In the genomic region with DNA sequence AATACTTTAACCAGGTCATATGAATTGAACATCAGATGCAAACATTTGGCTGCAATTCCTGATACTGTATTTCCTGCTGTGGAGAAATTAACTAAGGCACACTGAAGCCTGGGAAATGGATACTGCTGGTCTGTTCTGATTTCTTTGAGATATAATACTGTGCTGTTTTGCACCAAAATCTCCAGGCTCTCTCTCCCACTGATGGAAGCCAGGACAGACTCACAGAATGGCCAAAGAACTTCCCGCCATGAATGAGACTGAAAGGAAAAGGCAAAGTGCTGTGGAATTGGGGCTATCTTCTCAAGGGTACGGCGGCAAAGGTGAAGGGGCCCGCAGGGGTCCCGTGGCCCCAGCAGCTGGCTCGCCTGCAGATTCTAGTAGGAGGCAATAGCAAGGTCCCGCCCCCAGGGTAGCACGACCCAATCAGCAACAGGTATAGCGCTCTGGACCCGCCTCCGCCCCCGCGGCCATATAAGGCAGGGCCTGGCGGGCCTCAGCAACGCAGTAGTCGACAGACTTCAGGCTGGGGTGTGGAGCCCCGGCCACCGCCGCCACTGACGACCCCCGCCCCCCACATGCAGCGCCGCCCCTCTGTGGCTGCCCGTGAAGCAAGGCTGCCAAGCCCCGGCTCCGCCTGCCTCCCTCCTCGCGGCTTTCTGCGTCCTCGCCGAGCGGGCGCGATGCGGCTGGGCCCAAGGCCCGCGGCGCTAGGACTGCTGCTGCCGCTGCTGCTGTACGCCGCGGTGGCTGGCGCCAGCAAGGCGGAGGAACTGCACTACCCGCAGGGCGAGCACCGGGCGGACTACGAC, we compare ENCODE assay signal across 8 mouse cellular contexts. TPM values are rescaled to one million over a fixed set of nuclear protein-coding genes. Genes with fewer than 3 reads are reported as not detected.
DNase-seq lines count a peak whose midpoint lies in the region; ATAC-seq and TF ChIP-seq lines count a peak whose summit lies in the region.

A gene (plus strand): TSS at position 474 of the 809 bp plus-strand sequence.

- no peaks in the 10 kb centered on the region; the same call in 1 of the 2 replicates for H3K4me1 ChIP-seq in bone marrow, adult 2 months (ENCODE audit: control insufficient read depth, insufficient read depth, low read length)
- peaks cover 19% of the 10 kb centered on the region for H3K4me1 ChIP-seq in embryonic facial prominence, embryonic 15.5 days
- H3K4me1 ChIP-seq in limb, embryonic 14.5 days (ENCODE audit: control insufficient read depth, insufficient read depth, low read length), result peaks cover 16% of the 10 kb centered on the region
- peaks cover 14% of the 10 kb centered on the region for H3K4me1 ChIP-seq in midbrain, postnatal 0 days (ENCODE audit: insufficient read depth, low read length)

- H3K27me3 ChIP-seq in embryonic facial prominence, embryonic 15.5 days, result no peaks in the 10 kb centered on the region
- no peaks in the 10 kb centered on the region for H3K27me3 ChIP-seq in limb, embryonic 14.5 days (ENCODE audit: control insufficient read depth, insufficient read depth, low read length)
- H3K27me3 ChIP-seq in midbrain, postnatal 0 days (ENCODE audit: insufficient read depth, low read length), result no peaks in the 10 kb centered on the region

- no peaks in the 10 kb centered on the region for H3K9me3 ChIP-seq in embryonic facial prominence, embryonic 15.5 days (replicated peaks)
- H3K9me3 ChIP-seq in limb, embryonic 14.5 days (ENCODE audit: control insufficient read depth, low read length), result no peaks in the 10 kb centered on the region
- no peaks in the 10 kb centered on the region for H3K9me3 ChIP-seq in midbrain, postnatal 0 days (ENCODE audit: low read length)

- ATAC-seq in embryonic facial prominence, embryonic 15.5 days (ENCODE audit: insufficient number of reproducible peaks, low FRiP score, low TSS enrichment, low read depth), result peak; percentile 100
- ATAC-seq in limb, embryonic 14.5 days (ENCODE audit: low FRiP score, low read depth), result peak; percentile 100
- ATAC-seq in midbrain, postnatal 0 days (ENCODE audit: low FRiP score), result peak; percentile 100

- H3K9ac ChIP-seq in embryonic facial prominence, embryonic 15.5 days, result peak within 1 kb of the TSS; percentile 97
- H3K9ac ChIP-seq in limb, embryonic 14.5 days (ENCODE audit: low read depth, low read length, severe bottlenecking), result peak within 1 kb of the TSS; percentile 97
- peak within 1 kb of the TSS; percentile 99 for H3K9ac ChIP-seq in midbrain, postnatal 0 days (replicated peaks; ENCODE audit: low read length, poor library complexity, severe bottlenecking)

- DNase-seq in 416B (ENCODE audit: low read depth), result peak; percentile 93
- DNase-seq in heart, adult 8-10 months (ENCODE audit: low spot score), result peak; percentile 94
- DNase-seq in kidney, adult 9 months, result peak; percentile 96
- DNase-seq in limb, embryonic 14.5 days (ENCODE audit: low spot score), result peak; percentile 98
- peak; percentile 97 for DNase-seq in midbrain, postnatal 0 days (ENCODE audit: low spot score)
- peak; percentile 90 to 93 for DNase-seq in spleen, postnatal 14 days (ENCODE audit: low spot score in 2 of 2)

- no peak for TF ChIP-seq CTCF in bone marrow, adult 2 months (IDR thresholded peaks at IDR 0.05; ENCODE audit: control insufficient read depth, insufficient read depth, low read length)
- TF ChIP-seq CTCF in midbrain, postnatal 0 days (IDR thresholded peaks at IDR 0.05), result peak; percentile 40

- under 1% methylated on average over 49 of the region's 49 CpGs for WGBS in bone marrow, adult 2 months
- WGBS in embryonic facial prominence, embryonic 15.5 days, result under 1% methylated on average over 49 of the region's 49 CpGs
- WGBS in limb, embryonic 14.5 days, result under 1% methylated on average over 31 of the region's 49 CpGs
- under 1% methylated on average over 41 of the region's 49 CpGs for WGBS in midbrain, postnatal 0 days

- peaks cover 9% of the 10 kb centered on the region for H3K36me3 ChIP-seq in embryonic facial prominence, embryonic 15.5 days
- peaks cover 21% of the 10 kb centered on the region for H3K36me3 ChIP-seq in limb, embryonic 14.5 days (ENCODE audit: control insufficient read depth, insufficient read depth, low read length)
- H3K36me3 ChIP-seq in midbrain, postnatal 0 days (ENCODE audit: insufficient read depth, low read length), result no peaks in the 10 kb centered on the region; the same call in 1 of the 2 replicates

- H3K27ac ChIP-seq in bone marrow, adult 2 months (ENCODE audit: control insufficient read depth, insufficient read depth, low read depth, low read length, poor library complexity), result peak within 1 kb of the TSS; percentile 70; the same call in 1 of the 2 replicates
- H3K27ac ChIP-seq in embryonic facial prominence, embryonic 15.5 days (replicated peaks), result peak within 1 kb of the TSS; percentile 97
- H3K27ac ChIP-seq in limb, embryonic 14.5 days (replicated peaks; ENCODE audit: low read depth, low read length), result peak within 1 kb of the TSS; percentile 97
- peak within 1 kb of the TSS; percentile 97 for H3K27ac ChIP-seq in midbrain, postnatal 0 days (ENCODE audit: low read depth, low read length)

- peak within 1 kb of the TSS; percentile 55 for H3K4me2 ChIP-seq in embryonic facial prominence, embryonic 15.5 days (replicated peaks)
- peak within 1 kb of the TSS; percentile 53 for H3K4me2 ChIP-seq in limb, embryonic 14.5 days (replicated peaks; ENCODE audit: low read depth, low read length, severe bottlenecking)
- H3K4me2 ChIP-seq in midbrain, postnatal 0 days (ENCODE audit: low read depth, low read length, poor library complexity, severe bottlenecking), result peak within 1 kb of the TSS; percentile 57

- peak within 1 kb of the TSS; percentile 68 for H3K4me3 ChIP-seq in bone marrow, adult 2 months (replicated peaks; ENCODE audit: control insufficient read depth, low read depth, low read length)
- peak within 1 kb of the TSS; percentile 74 for H3K4me3 ChIP-seq in embryonic facial prominence, embryonic 15.5 days (replicated peaks)
- H3K4me3 ChIP-seq in limb, embryonic 14.5 days (replicated peaks; ENCODE audit: low read length), result peak within 1 kb of the TSS; percentile 84
- H3K4me3 ChIP-seq in midbrain, postnatal 0 days (ENCODE audit: low read depth, low read length), result peak within 1 kb of the TSS; percentile 83

- peak; percentile 89; the same call in 1 of the 2 replicates for TF ChIP-seq POLR2A in bone marrow, adult 2 months (IDR thresholded peaks at IDR 0.05; ENCODE audit: borderline replicate concordance, control insufficient read depth, low read depth, low read length)
- TF ChIP-seq POLR2A in limb, embryonic 14.5 days (IDR thresholded peaks at IDR 0.05; ENCODE audit: borderline replicate concordance, extremely low read depth, insufficient read depth, insufficient read length), result peak; percentile 97; the same call in 1 of the 2 replicates

RNA-seq across cellular contexts. Expression of the gene that starts here (rescaled TPM):
- polyA plus RNA-seq in bone marrow, adult 2 months (2011; ENCODE audit: insufficient read depth, insufficient read length, low replicate concordance, missing spikeins), result 3.1 and 10.1 TPM in 2 replicates
- 236 and 252 TPM in 2 replicates for polyA plus RNA-seq in embryonic facial prominence, embryonic 15.5 days (2015; fragmentation: Nextera tagmentation; extraction: Ambion mirVana)
- total RNA-seq in heart, adult 8-10 months (2022), result 10 to 100 TPM; 30.5 to 33.8 (median 31.8) TPM
- polyA plus RNA-seq in limb, embryonic 14.5 days (2012; rRNA removed), result 176 and 181 TPM in 2 replicates
- 266 and 280 TPM in 2 replicates for polyA plus RNA-seq in limb, embryonic 14.5 days (2014; fragmentation: Nextera tagmentation; extraction: Ambion mirVana)
- total RNA-seq in midbrain, postnatal 0 days (2014; rRNA removed), result 110 and 153 TPM in 2 replicates
- polyA plus RNA-seq in midbrain, postnatal 0 days (2015; fragmentation: Nextera tagmentation; extraction: Ambion mirVana), result 295 and 300 TPM in 2 replicates

Comparison
In these comparisons a context has a peak if more than half of its experiments do, and no peak if none do; other contexts are left out.
1. Peak in every context shown above with its lines: DNase-seq, ATAC-seq, H3K4me3 ChIP-seq and H3K27ac ChIP-seq.
2. RNA of the gene that starts here (polyA plus RNA-seq): 295 to 300 TPM in midbrain, postnatal 0 days, 176 to 280 TPM in limb, embryonic 14.5 days and 236 to 252 TPM in embryonic facial prominence, embryonic 15.5 days; 3.1 to 10.1 TPM in bone marrow, adult 2 months; every median in the first group is over 10 times any median in the second.